Mouse (Mus musculus): Measurements from ENCODE around the gene Mlxipl. TPM values are rescaled to one million over a fixed set of nuclear protein-coding genes. Genes with fewer than 3 reads are reported as not detected.

Mlxipl gene
- polyA plus RNA-seq, 1 experiment from 2014 or later = not detected

GRCm38 (mm10) chr5:135171688-135172220, 82.1 kb downstream of the Mlxipl start:
- Histone ChIP-seq H3K27ac (no peak overlapping the region), H3K36me3 (ENCODE audit: inconsistent target) (peaks cover 54% of the 10 kb centered on the region; the same call in 1 of the 2 replicates), H3K79me2 (ENCODE audit: inconsistent target) (peaks cover 74% of the 10 kb centered on the region), H3K4me3 (ENCODE audit: inconsistent target) (no peak overlapping the region)
- WGBS (ENCODE audit: missing documents) = 90% methylated on average over 6 of the region's 6 CpGs

- 93% methylated on average over 4 of the region's 5 CpGs for WGBS (ENCODE audit: missing documents)
- peaks cover 64% of the 10 kb centered on the region for H3K36me3 ChIP-seq (ENCODE audit: inconsistent target)
Observed at GRCm38 (mm10) chr5:135172986-135173385, 83.3 kb downstream of the Mlxipl start.

GRCm38 (mm10) chr5:135175086-135175485, 85.4 kb downstream of the Mlxipl start:
- H3K4me3 ChIP-seq (ENCODE audit: inconsistent target) = no peak overlapping the region
- H3K36me3 ChIP-seq (ENCODE audit: inconsistent target) = peaks cover 83% of the 10 kb centered on the region
- peaks cover 62% of the 10 kb centered on the region for H3K79me2 ChIP-seq (ENCODE audit: inconsistent target)
- no peak overlapping the region for H3K27ac ChIP-seq

More at GRCm38 (mm10) chr5:135172986-135173385, 83.3 kb downstream of the Mlxipl start:
- Histone ChIP-seq H3K79me2 (ENCODE audit: inconsistent target) (peaks cover 74% of the 10 kb centered on the region), H3K4me3 (ENCODE audit: inconsistent target) (no peak overlapping the region), H3K27ac (no peak overlapping the region)

DNA sequence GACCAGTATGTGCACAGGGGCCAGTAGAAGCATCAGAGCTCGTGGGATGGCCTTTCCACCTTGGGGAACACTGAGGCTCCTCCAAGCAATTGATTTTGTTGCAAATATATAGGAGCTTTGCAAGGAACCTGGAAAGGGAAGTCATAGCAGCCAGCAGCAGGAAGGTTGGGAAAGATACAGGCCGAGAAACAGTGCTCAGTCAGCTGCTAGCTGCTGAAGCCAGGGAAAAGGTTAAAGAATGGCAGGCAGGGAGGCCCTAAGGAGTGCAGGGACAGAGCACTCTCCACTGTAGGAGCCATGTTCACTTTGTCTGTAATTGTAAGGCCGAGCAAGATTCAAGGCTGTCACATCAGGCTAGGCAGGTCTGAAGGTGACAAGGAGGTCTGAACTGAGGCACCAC, 88.8 kb downstream of the Mlxipl start:
- H3K4me3 ChIP-seq (ENCODE audit: inconsistent target) = no peak overlapping the region
- H3K79me2 ChIP-seq (ENCODE audit: inconsistent target) = peaks cover 28% of the 10 kb centered on the region
- 84% methylated on average over 3 of the region's 3 CpGs for WGBS (ENCODE audit: missing documents)
- peaks cover 75% of the 10 kb centered on the region for H3K36me3 ChIP-seq (ENCODE audit: inconsistent target)
- no peak overlapping the region for H3K27ac ChIP-seq

DNA sequence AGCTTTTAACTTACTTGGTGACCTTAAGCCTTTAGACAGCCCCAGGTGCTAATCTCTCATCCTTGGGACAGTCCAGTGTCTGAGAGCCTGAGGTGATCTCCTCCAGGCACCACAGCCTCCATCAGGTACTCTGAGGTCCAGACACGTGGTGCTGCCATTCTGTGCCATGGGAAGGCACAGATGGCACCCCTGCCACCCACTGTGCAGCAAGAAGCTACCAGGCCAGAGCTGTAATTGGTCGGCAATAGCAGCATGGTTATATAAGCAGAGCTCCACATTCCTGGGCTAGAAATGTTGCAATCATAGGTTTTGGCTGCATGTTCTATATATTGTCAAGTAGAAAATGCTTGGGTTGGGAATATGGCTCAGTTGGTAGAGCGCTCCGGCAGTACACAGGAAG, 89.3 kb downstream of the Mlxipl start:
- WGBS (ENCODE audit: missing documents) = 92% methylated on average over 4 of the region's 4 CpGs
- Histone ChIP-seq H3K4me3 (ENCODE audit: inconsistent target) (no peak overlapping the region), H3K27ac (no peak overlapping the region), H3K36me3 (ENCODE audit: inconsistent target) (peaks cover 70% of the 10 kb centered on the region), H3K79me2 (ENCODE audit: inconsistent target) (peaks cover 23% of the 10 kb centered on the region)

DNA sequence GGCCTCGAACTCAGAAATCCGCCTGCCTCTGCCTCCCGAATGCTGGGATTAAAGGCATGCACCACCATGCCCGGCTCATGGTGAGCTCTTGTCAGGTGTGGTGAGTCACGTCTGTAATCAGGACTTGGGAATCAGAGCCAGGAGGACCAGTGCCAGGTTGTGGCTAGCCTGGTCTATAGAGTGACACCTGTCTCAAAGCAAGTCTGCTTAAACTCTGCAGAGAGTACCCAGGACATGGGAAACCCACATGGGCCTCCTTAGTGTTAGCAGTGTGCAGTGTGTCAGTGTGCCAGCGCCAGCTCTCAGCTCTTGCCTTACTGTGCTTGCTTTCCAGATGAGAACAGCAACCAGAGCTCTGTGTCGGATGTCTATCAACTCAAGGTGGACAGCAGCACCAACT, 89.9 kb downstream of the Mlxipl start:
- Histone ChIP-seq H3K27ac (no peak overlapping the region), H3K79me2 (ENCODE audit: inconsistent target) (peaks cover 17% of the 10 kb centered on the region), H3K4me3 (ENCODE audit: inconsistent target) (no peak overlapping the region), H3K36me3 (ENCODE audit: inconsistent target) (peaks cover 64% of the 10 kb centered on the region)
- 94% methylated on average over 5 of the region's 7 CpGs for WGBS (ENCODE audit: missing documents)

- Histone ChIP-seq H3K27ac (no peak overlapping the region), H3K79me2 (ENCODE audit: inconsistent target) (peaks cover 5% of the 10 kb centered on the region; the same call in 1 of the 2 replicates), H3K4me3 (ENCODE audit: inconsistent target) (no peak overlapping the region), H3K36me3 (ENCODE audit: inconsistent target) (peaks cover 54% of the 10 kb centered on the region)
- 95% methylated on average over 14 of the region's 14 CpGs for WGBS (ENCODE audit: missing documents)
Observed at GRCm38 (mm10) chr5:135180796-135181195, 91.1 kb downstream of the Mlxipl start.

GRCm38 (mm10) chr5:135181776-135182175, 92.1 kb downstream of the Mlxipl start:
- H3K27ac ChIP-seq = no peak overlapping the region
- 100% methylated on average over 6 of the region's 6 CpGs for WGBS (ENCODE audit: missing documents)
- H3K36me3 ChIP-seq (ENCODE audit: inconsistent target) = peaks cover 44% of the 10 kb centered on the region
- H3K4me3 ChIP-seq (ENCODE audit: inconsistent target) = no peak overlapping the region
- H3K79me2 ChIP-seq (ENCODE audit: inconsistent target) = no peaks in the 10 kb centered on the region; the same call in 1 of the 2 replicates

- Histone ChIP-seq H3K36me3 (ENCODE audit: inconsistent target) (peaks cover 31% of the 10 kb centered on the region), H3K4me3 (ENCODE audit: inconsistent target) (no peak overlapping the region), H3K27ac (no peak overlapping the region), H3K79me2 (ENCODE audit: inconsistent target) (peaks cover 5% of the 10 kb centered on the region)
- 83% methylated on average over 7 of the region's 8 CpGs for WGBS (ENCODE audit: missing documents)
Observed at GRCm38 (mm10) chr5:135183131-135183861, 93.6 kb downstream of the Mlxipl start.

DNA sequence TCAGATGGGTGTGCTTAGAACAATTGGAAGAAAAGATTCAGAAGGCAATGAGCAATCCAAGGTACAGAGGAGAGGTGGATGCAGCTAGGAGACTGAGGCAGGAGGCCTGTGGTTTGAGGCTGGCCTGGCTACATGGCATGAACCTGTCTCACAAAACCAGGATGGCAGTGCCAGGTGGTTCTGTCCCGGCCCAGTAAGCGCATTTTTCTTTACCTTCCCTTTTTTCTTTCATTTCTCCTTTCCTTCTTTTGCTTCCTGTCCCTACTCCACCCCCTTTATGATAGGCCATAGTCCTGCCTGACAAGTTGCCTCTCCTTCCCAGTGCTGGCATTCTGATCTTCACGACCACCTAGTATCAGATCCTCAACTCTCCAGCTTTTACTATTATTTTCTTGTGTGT, 95.3 kb downstream of the Mlxipl start:
- Histone ChIP-seq H3K27ac (peak overlapping the region; percentile 87), H3K36me3 (ENCODE audit: inconsistent target) (peaks cover 15% of the 10 kb centered on the region; the same call in 1 of the 2 replicates), H3K4me3 (ENCODE audit: inconsistent target) (no peak overlapping the region), H3K79me2 (ENCODE audit: inconsistent target) (peaks cover 22% of the 10 kb centered on the region)
- WGBS (ENCODE audit: missing documents) = 80% methylated on average over 3 of the region's 3 CpGs

GRCm38 (mm10) chr5:135185596-135185995, 95.9 kb downstream of the Mlxipl start:
- Histone ChIP-seq H3K36me3 (ENCODE audit: inconsistent target) (peaks cover 10% of the 10 kb centered on the region; the same call in 1 of the 2 replicates), H3K4me3 (ENCODE audit: inconsistent target) (no peak overlapping the region), H3K27ac (peak overlapping the region; percentile 87), H3K79me2 (ENCODE audit: inconsistent target) (peaks cover 28% of the 10 kb centered on the region)
- WGBS (ENCODE audit: missing documents) = 55% methylated on average over 3 of the region's 3 CpGs

DNA sequence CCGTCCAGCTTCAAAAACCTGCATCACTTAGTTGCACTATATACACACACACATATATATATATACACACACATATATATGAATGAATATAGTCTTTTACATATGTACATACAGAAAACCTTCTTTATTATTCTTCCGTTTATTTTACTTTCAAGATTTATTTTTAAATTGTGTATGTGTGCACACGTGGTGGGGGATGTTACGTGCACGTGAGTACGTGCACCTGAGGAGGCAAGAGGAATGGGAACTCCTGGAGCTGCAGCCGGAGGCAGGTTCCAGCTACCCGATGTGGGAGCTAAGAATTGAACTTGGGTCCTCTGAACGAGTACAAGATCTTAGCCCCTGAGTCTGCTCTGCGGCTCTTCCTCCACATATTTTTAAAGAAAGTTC, 96.5 kb downstream of the Mlxipl start:
- Histone ChIP-seq H3K27ac (peak overlapping the region; percentile 87), H3K4me3 (ENCODE audit: inconsistent target) (peak overlapping the region; percentile 84), H3K36me3 (ENCODE audit: inconsistent target) (peaks cover 3% of the 10 kb centered on the region; the same call in 1 of the 2 replicates), H3K79me2 (ENCODE audit: inconsistent target) (peaks cover 34% of the 10 kb centered on the region)
- WGBS (ENCODE audit: missing documents) = 15% methylated on average over 10 of the region's 10 CpGs

DNA sequence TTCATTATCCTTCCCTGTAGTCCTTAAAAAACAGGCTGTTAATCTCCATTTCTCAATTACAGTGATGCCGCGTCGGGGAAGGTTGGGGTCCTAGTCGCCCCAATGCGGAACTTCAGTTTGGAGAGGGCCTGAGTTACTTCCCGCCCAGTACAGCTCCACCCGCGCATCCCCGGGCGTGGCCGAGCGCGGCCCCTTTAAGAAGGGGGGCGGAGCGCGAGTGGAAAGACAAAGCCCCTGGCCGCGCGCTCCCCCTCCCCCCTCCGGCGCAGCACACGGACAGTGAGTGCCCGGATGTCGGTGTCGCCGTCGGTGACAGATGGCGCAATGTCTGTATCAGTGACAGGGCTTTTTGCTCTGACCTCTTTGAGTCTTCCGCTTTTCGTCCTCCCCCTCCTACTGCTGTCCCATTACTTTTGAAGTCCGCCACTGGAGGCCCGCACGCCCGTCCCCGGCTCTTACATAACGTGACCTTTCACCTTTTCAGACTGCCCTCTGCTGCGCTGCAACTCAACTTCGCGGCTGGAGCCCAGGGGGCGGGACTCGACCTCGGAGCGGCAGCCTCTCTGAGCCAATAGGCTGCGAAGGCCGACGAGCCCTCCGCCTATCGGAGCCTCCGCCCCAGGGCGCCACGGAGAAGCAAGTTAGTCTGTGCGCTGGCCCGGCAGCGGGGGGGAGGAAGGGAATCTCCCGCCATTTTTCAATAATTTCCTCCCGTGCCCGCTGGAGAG, 97.1 kb downstream of the Mlxipl start, which contains the start of gene Baz1b:
Gene Baz1b, plus strand, starts transcription at position 644 of the 728 bp plus-strand sequence.
- WGBS (ENCODE audit: missing documents) = under 1% methylated on average over 56 of the region's 57 CpGs
- Histone ChIP-seq H3K4me3 (ENCODE audit: inconsistent target) (peak within 1 kb of the TSS; percentile 84), H3K27ac (peak within 1 kb of the TSS; percentile 87), H3K79me2 (ENCODE audit: inconsistent target) (peaks cover 40% of the 10 kb centered on the region), H3K36me3 (ENCODE audit: inconsistent target) (no peaks in the 10 kb centered on the region; the same call in 1 of the 2 replicates)

DNA sequence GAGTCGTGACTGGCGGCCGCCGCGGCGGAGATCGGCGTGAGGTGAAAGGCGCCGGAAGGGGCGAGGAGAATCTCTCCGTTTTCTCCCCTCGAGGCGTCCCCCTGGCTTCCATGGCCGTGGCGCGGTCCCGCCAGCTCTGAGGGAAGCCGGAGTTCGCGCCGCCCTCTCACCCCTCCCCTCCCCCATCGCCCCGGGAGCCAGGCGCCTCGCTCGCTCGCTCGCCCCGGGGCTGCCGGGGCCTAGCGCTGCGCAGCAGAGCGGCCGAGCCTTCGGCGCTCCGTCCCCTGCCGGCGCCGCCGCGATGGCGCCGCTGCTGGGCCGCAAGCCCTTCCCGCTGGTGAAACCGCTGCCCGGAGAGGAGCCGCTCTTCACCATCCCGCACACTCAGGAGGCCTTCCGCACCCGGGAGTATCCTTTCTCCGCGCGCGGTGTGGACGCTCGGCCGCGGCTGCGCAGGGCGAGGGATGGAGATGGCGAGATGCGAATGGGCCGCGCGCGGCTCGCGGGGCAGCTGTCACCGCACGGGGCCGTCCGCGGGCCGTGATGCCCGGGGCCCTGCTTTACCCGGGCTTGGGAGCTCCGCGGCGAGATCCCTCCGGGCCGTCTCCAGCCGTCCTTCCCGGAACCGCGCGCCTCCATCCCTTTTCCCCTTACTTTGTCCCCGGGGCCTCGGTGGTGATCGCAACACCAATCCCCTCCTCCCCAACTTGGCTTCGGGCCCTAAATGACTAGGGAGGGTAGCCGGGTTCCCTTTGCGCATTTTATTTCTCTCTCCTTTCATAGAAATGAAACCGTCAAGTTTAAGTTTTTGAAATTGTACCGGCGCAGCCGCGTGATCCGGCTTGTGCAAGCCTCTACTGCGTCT, 97.9 kb downstream of the Mlxipl start:
- Histone ChIP-seq H3K79me2 (ENCODE audit: inconsistent target) (peaks cover 48% of the 10 kb centered on the region), H3K27ac (peak overlapping the region; percentile 87), H3K4me3 (ENCODE audit: inconsistent target) (peak overlapping the region; percentile 84), H3K36me3 (ENCODE audit: inconsistent target) (no peaks in the 10 kb centered on the region)
- under 1% methylated on average over 95 of the region's 102 CpGs for WGBS (ENCODE audit: missing documents)
